Mouse (Mus musculus) bone marrow macrophage, adult 2 months (primary cell): ENCODE measurements around the gene Atad5. TPM values are rescaled to one million over a fixed set of nuclear protein-coding genes. Genes with fewer than 3 reads are reported as not detected.

Experiments used
- H3K27ac ChIP-seq: 2 replicates; pipeline ENCODE4 v1.5.1; 2012; ENCODE audit warnings: low read depth, low read length; ENCODE audit not compliant: insufficient read depth
- H3K4me1 ChIP-seq: 2 replicates; pipeline ENCODE4 v1.6.1; 2012; ENCODE audit warnings: low read length; ENCODE audit not compliant: control insufficient read depth, insufficient read depth
- H3K4me3 ChIP-seq: 2 replicates; pipeline ENCODE4 v1.5.1; 2012; ENCODE audit warnings: mild to moderate bottlenecking, low read length, moderate library complexity; ENCODE audit not compliant: insufficient read depth
- CTCF ChIP-seq: IDR thresholded peaks from 2 replicates; pipeline ENCODE4 v1.5.1; 2012; ENCODE audit warnings: low read depth, mild to moderate bottlenecking, low read length, moderate library complexity
- POLR2A ChIP-seq: IDR thresholded peaks from 2 replicates; pipeline ENCODE4 v1.6.1; 2012; ENCODE audit warnings: mild to moderate bottlenecking, low read depth, low read length, borderline replicate concordance
- polyA plus RNA-seq: library from polyadenylated mRNA; stranded (reverse); fragments of >200 nt; gene quantifications from 2 replicates; pipeline ENCODE4 v1.2.4, GENCODE M21; 2012; ENCODE audit not compliant: missing spikeins, insufficient read depth, insufficient read length

Atad5 gene
- polyA plus RNA-seq, 1 experiment: 6.6 TPM

DNA sequence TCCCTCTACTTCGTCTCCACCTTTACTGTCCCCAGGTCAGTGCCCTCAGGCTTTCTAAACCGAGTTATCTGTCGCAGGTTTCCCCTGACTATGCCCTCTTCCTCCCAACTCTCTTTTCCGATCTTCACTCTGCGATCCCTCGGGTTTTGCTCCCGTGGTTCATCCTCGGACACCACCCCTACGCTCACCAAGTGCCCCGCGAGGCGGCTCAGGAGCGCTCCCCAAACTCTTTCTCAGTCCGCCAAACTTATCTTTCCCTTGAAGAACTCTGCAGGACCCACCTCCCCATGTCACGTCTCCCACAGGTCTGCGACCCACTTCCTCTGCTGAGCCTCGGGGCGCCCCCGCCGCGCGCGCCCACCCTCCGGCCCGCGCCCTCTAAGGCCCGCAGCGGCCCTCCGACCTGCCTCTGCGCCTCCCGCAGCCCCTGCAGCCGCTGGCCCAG lies 8.8 kb upstream of the Atad5 start:
- Histone ChIP-seq H3K4me3 (peak overlapping the region; percentile 84), H3K27ac (peak overlapping the region; percentile 93), H3K4me1 (peaks cover 27% of the 10 kb centered on the region)
- no peak for TF ChIP-seq POLR2A
- TF ChIP-seq CTCF: no peak

DNA sequence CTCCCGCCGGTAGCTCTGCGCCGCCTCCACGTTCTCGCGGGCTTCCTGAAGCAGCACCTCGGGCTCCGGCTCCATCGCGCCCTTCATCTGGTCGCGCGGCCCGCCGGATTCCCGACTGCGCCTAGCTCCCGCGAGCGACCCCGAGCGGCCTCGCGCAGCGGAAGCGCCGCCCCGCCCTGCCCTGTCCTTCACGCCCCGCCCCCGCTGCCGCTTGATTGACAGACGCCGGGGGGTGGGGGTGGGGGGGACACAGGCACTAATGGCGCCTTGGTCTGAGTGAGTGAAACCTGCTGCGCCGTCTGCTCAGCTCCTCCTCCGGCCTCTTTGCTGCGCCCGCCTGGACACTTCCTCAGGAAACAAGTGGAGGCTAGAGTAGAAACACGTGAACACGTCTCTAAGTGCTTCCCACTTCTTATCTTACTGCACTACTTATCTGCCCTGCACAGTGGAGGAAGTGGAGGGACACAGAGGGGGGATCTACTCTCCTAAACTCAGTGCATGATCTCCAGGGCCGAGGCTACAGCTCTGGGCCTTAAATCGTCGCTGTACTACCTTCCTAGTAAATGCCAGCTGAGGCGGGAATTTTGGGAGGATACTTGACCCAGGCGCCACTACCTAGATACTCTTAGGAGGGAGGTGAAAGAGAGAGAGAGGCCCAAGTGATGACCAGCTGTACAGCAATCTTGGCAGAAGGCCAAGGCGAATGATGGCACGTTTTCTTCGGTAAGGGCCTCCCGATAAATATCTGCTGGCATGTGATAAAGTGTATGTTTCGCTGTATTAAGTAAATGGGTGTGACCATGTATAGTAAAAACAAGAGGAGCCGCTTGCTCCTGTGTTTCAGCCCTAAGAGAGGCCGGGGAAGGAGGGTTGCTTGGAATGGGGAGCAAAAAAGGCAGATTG lies 8.1 kb upstream of the Atad5 start, which contains the start of gene Crlf3:
Crlf3 (minus strand) TSS at position 166 of the 903 bp plus-strand sequence.
- TF ChIP-seq POLR2A (peak; percentile 84; the same call in 1 of the 2 replicates), CTCF (no peak; the same call in 1 of the 2 replicates)
- peak within 1 kb of the TSS; percentile 84 for H3K4me3 ChIP-seq
- H3K27ac ChIP-seq: peak within 1 kb of the TSS; percentile 93
- peaks cover 33% of the 10 kb centered on the region for H3K4me1 ChIP-seq

DNA sequence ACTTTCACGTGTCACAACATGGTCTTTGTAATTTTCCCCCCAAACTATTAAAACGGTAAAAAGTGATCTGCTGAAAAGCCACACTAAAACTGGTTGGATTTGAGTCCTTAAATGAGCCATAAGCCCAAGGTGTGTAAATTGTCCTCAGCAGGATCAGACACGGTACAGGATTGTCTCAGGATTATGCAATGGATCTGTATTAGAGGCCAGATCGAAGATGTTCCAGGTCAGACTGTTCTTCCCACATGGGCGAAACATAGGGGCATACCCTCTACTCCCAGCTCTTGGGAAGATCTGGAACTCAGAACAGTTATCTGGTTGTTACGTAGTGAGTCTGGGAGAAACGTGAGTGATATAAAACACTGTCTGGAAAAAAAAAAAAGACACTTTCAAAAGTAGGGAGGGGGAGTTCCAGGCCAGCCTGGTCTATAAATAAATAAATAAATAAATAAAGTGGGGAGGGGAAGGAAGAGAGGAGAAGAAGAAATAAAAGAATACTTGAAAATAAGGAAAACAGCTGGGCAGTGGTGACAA lies 7.3 kb upstream of the Atad5 start:
- H3K4me3 ChIP-seq: no peak overlapping the region
- H3K27ac ChIP-seq: peak overlapping the region; percentile 88
- peaks cover 30% of the 10 kb centered on the region for H3K4me1 ChIP-seq
- TF ChIP-seq POLR2A: no peak
- TF ChIP-seq CTCF: no peak

DNA sequence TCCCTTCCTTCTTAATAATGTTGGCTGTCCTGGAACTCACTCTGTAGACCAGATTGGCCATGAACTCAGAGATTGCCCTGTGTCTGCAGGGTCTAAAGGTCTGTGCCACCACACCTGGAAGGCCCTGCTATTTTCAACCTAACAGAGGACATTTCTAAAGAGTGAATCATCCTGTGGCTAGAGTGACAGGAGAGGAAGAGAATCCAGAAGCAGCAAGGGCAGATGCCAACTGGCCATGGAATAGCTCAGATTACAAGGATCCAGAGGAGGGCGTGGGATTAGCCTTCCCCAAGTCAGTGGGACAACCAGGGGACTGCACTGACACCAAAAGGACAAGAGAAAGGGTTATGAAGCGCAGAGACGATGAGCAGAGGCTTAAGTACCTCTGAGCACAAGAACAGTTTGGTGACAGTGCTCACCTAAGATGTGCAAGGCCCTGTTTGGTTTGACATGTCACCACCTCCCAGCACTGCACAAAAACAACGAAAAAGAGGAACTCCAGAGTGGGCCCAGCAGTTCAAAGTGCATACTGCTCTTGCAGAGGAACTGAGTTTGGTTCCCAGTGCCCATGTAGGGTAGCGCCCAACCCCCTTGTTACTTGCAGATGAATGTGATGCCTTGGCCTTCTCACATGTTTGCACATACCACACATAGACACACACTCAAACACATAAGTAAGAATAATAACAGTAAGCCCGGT lies 3.7 kb upstream of the Atad5 start:
- Histone ChIP-seq H3K27ac (peak overlapping the region; percentile 80), H3K4me1 (peaks cover 18% of the 10 kb centered on the region), H3K4me3 (no peak overlapping the region)
- TF ChIP-seq CTCF (no peak), POLR2A (no peak)

DNA sequence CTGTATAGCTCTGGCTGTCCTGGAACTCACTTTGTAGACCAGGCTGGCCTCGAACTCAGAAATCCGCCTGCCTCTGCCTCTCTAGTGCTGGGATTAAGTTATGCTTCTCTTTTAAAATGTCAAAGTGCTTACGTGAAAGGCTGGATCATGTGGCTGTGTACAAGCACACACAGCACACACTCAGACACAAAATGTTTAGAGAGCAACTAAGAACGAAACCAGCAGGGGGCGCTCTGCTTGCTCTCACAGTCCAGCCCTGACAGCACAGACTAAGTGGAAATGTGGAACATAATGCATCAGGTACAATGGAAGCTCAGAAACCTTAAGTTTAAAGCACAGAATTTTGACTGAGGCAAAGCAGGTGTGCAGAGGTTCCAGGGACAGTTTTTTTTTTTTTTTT lies 2.4 kb upstream of the Atad5 start:
- H3K4me1 ChIP-seq: peaks cover 13% of the 10 kb centered on the region
- H3K4me3 ChIP-seq: no peak overlapping the region
- H3K27ac ChIP-seq: no peak overlapping the region
- TF ChIP-seq CTCF (peak; percentile 92), POLR2A (no peak)

DNA sequence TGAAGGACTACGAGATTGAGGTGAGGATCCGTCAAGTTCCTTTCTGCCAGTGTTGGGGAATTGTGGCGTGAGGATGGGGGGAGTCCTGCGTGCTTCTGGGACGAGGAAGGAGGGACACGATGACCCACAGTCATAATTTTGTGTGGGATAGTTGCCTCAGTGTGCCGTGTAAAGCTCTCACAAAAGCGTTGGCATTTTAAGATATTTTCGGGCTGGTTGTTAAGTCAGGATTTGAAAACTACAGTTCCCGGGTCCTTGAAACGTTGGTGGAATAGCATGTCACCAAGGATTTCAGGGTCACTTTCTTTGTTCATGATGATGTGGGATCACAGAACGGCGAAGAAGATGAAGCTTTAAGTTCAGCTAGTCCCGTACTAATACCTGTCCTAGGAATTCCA lies 616 bp downstream of the Atad5 start:
- H3K27ac ChIP-seq: 0 out of 2 replicates have a peak overlapping the region, but pooled peaks have one; percentile 6

DNA sequence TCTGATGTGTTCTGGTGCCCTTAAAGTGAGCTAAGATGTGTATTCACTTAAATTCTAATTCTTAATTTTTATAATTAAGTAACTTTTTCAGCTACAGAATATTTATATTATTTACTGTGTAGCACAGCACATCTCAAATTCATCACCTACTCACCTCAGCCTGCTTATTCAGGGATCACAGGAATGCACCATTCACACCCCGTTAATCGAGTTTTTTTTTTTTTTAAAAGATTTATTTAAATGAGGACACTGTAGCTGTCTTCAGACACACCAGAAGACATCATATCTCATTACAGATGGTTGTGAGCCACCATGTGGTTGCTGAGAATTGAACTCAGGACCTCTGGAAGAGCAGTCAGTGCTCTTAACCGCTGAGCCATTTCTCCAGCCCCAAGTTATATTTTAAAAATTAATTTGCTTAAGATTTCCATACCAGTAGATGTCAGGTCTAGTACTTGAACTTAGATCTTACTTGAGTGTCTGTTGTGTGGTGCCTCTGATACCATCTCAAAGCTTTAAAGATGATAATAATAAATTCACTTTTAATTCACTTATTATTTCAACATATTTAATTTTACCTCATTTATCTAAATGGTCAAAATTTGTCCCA lies 1.5 kb downstream of the Atad5 start:
- no peak overlapping the region for H3K27ac ChIP-seq
- H3K4me3 ChIP-seq: no peak overlapping the region
- TF ChIP-seq CTCF: no peak
- TF ChIP-seq POLR2A: no peak
- H3K4me1 ChIP-seq: peaks cover 17% of the 10 kb centered on the region

More for the DNA sequence above, 616 bp downstream of the Atad5 start:
- TF ChIP-seq CTCF (no peak), POLR2A (no peak)
- H3K4me1 ChIP-seq: peaks cover 20% of the 10 kb centered on the region
- H3K4me3 ChIP-seq: peak overlapping the region; percentile 99

DNA sequence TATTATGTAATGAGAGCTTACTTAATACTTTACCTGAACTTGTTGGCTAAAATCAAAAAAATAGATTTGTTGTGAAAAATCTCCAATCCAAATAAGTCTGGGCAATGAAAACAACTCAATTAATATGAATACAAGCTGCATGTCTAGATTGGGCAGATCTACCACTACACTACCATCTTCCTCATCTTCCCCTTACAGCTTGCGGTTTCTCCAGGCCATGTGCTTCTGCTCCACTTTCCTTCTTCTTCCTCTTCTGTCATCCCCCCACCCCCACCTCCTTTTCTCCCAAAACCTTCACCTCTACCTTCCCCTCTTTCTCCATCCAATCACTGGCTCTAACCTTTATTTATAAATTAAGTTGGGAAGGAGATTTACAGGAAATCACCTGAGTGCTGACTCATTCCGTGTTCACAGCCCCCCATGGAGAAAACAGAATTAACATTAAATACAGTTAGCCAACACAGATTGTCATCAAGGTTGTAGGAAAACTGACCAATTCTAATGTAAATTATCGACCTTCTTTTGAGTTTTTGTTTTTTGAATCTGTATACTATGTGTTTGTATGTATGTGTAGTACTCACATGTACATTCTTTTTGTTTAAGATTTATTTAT lies 9.3 kb downstream of the Atad5 start:
- Histone ChIP-seq H3K27ac (no peak overlapping the region), H3K4me1 (peaks cover 17% of the 10 kb centered on the region), H3K4me3 (no peak overlapping the region)
- TF ChIP-seq POLR2A (no peak), CTCF (no peak)

DNA sequence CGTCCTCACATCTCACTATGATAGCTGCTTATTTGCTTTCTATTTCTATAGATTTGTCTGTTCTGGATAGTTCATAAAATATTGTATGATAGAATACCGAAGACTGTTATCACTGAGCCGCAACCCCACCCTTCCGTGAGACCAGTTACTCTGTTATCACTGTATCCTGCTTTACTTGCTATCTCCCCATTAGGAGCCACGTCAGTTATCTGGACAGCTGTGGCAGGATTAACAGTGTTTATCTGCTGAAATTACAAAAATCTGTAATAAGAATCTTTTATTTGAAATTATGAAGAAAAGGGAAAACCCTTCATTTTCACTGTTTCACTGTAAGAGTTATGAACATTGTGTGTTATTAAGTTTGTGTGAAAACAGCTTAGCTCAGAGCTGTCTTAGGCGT lies 12.1 kb downstream of the Atad5 start:
- Histone ChIP-seq H3K27ac (no peak overlapping the region), H3K4me1 (peaks cover 6% of the 10 kb centered on the region), H3K4me3 (no peak overlapping the region)
- TF ChIP-seq CTCF: no peak
- TF ChIP-seq POLR2A: no peak
